Mouse (Mus musculus) cortical plate, adult 2 months (tissue): ENCODE measurements around the gene Rrh.

Source experiments
- CTCF ChIP-seq: fragments of 200-500 bp; IDR thresholded peaks from 2 replicates; pipeline ENCODE4 v1.5.1; 2011; ENCODE audit warnings: mild to moderate bottlenecking, control low read depth, low read length; ENCODE audit not compliant: insufficient read depth; ENCODE audit errors: extremely low read depth
- POLR2A ChIP-seq: fragments of 200-500 bp; IDR thresholded peaks from 2 replicates; pipeline ENCODE4 v1.6.1; 2011; ENCODE audit warnings: mild to moderate bottlenecking, low read length, control low read depth; ENCODE audit not compliant: insufficient read depth; ENCODE audit errors: extremely low read depth

DNA sequence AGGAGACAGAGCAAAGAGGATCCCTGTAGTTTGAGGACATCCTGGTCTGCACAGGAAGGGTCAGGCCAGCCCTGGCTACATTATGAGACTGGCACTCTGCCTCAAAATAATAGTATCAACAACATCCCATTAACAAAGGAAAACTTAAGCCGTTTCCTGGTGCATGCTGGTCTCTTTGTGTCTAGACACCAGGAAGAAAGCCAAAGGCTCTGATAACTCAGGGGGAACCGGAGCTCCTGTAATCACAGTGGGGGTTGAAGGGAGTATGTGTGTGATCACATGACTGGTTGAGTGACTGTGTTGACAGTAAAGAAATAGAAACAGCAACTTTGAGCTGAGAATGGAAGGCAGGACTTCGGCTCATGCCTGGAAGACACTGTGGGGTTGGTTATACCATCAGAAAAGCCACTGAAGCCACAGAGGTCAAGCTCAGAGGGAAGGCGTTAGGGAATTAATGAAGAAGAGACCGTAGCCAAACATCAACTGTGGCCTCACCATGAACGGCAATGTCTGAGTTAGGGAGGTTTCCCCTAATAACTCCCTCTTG is 13.1 kb upstream of the Rrh start, which contains the start of gene Cfi:
- TF ChIP-seq POLR2A, result no peak
- no peak for TF ChIP-seq CTCF
